Mouse (Mus musculus): ENCODE results near the gene 9130019O22Rik.
A peak's percentile ranks its signal among the peaks of the same experiment; 100 is the strongest.
"Not testable (repeated sequence)": the region's sequence is repeated elsewhere in the genome, so short reads cannot be mapped to it uniquely, and the experiment has no call there.

Gene 9130019O22Rik

DNA sequence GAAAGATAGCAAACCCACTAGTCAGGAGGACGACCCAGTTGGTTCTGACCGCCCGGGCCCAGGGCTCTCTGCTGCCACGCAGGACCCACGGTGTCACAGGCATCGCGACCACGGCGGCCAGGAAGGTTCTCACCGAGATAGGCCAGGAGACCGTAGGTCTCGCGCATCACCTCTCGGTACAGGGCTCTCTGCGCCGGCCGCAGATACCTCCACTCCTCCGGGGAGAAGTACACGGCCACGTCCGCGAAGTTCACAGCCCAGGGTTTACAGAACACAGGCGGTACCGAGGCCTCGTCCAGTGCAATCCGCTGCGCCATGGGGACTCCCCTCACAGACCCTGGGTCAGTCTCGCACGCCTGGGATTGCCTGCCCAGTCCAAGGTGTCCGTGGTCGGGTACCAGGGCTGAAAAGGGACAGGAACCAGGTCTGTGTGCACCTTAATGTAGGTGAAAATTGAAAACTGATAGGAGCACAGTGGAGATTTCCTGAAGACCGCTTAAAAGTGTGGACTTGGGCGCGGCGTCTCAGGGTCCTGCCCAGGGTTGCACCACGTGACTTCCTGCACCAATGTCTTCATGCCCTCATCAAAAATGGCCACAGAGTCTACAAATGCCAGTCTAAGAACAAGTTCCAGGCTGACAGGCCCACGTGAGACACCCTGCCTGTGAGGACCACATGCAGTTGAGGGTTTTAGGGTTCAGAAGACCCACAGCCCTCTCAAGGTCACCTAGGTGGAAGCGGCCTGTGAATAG, at the start of gene 9130019O22Rik:
Gene 9130019O22Rik (minus strand): TSS at position 526 of the 752 bp plus-strand sequence.
- DNase-seq = peak; percentile 96 to 99

DNA sequence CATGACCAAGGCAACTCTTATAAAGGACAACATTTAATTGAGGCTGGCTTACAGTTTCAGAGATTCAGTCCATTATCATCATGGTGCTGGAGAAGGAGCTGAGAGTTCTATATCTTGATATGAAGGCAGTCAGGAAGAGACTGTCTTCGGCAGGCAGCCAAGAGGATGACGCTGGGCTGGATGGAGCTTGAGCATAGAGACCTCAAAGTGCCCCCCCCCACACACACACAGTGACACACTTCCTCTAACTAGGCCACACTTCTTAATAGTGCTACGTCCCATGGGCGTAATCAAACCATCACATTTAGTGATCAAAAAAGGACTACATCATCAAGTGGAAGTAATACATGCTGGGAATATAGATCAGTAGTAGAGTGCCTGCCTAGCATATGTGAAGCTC, 48.2 kb upstream of the 9130019O22Rik start:
- no peak for DNase-seq

DNA sequence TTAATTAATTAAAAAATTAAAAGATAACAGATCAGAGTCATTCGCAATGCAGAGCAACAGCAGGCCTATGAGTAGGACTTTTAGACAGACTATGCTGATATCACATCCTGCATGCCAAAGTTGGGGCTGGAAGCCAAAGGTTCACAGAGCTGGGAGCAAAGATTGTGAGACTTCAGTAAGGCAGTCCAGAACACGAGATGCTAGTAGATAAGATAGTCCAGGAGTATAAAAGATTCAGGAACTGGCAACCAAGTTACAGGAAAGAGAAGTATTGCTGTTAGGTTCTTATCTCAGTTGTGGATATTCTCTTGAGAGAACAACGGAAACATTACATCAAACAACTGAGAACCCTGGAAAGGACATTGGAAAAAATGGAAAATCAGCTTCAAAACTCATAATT, 39.4 kb upstream of the 9130019O22Rik start:
- DNase-seq = peak; percentile 58 to 65

DNA sequence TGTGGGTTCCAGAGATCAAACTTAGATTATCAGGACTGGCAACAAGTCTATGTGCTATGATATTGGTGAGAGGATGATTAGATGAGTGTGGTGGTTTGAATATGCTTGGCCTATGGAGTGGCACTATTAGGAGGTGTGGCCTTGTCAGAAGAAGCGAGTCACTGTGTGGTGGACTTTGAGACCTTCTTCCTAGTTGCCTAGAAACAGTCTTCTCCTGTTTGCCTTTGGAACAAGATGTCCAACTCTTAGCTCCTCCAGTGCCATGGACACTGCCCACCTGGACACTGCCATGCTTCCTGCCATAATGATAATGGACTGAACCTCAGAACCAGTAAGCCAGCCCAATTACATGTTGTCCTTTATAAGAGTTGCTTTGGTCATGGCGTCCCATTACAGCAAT, 38.9 kb upstream of the 9130019O22Rik start:
- peak; percentile 17 to 71 for DNase-seq

DNA sequence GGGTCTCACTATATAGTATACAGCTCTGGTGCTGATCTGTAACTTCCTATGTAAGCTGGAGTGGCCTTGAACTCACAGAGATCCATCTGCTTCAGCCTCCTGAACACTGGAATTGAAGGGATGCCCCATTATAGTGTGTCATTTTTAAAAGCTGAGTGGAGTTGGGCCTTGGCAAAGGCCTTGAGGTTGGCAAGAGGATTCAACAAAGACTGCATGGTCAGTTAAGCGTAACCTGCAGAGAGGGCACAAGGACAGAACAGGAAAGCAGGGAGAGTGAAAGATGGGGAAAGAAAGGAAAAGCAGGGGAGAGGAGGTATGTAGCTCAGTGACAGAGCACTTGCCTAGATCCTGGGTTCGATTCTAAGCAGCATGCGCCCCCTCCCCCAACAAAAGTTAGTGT, 38.3 kb upstream of the 9130019O22Rik start:
- DNase-seq = peak; percentile 47 to 68

DNA sequence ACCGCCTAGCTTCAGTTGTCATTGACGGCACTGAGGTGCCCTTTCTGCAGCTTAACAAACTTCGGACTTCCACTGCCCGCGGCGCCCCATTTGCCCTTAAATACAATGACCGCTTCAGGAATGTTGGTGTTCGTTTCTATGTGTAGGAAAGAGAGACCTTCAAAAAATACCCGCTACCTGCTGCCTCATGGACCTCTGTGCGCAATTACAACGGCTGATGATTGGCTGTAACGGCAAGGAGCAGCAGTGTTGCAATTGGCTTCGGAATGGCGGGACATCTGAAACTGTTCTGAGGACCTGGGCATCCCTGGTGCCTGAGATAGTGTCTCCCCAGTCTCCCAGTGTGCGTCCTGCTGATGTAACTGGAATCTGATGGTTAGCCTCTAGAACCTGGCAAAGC, 35.3 kb upstream of the 9130019O22Rik start:
- peak; percentile 58 to 77 for DNase-seq

DNA sequence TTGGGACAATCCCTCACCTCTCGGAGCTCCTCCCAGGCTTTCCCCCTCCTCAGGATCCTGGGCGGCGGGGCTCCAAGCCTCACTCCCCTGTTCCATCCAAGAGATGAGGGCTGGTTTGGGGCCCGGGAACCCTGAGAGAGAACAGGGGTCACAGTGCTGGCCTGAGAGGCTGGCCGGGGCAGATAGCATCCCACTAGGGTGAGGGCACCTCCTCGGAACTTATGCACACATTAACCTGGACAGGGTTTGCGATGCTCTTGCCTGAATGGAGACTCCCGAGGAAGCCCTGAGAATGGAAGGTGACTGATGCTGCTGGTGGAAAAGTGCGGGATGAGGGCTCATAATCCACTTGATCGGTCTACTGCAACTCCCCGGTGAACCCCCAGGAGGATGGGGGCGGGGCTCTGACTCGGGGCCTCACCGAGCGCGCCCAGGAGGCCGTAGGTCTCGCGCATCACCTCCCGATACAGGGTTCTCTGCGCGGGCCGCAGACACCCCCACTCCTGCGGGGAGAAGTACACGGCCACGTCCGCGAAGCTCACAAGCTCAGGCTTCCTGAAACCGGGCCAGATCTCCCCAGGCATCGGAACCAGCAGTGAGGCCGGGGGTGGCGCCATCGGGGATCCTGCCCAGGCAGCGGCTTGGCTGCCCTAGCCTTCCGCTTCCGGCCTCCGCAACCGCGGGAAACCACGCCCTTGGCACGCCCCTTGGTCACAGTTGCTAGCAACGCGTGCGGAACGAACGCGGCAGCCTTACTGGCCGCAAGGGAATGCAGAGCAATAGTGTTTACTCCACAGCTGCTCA, 34.6 kb upstream of the 9130019O22Rik start, which contains the start of gene Zfp688:
Gene Zfp688 (minus strand): TSS at position 681 of the 804 bp plus-strand sequence.
- DNase-seq = peak; percentile 97 to 98

DNA sequence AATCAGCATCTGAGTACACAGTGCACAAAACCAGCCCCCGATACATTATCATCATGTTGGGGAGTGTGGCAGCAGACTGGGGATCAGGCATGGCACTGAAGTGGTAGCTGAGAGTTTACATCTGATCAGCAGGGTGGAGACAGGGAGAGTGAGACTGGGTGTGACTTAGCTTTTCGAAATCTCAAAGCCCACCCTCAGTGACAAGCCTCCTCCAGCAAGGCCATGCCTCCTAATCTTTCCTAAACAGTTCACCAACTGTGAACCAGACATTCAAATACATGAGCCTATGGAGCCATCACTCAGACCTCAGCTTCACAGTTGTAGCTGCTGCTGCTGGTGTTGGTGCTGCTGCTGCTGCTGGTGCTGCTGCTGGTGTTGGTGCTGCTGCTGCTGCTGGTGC, 24.5 kb upstream of the 9130019O22Rik start:
- DNase-seq = no peak

DNA sequence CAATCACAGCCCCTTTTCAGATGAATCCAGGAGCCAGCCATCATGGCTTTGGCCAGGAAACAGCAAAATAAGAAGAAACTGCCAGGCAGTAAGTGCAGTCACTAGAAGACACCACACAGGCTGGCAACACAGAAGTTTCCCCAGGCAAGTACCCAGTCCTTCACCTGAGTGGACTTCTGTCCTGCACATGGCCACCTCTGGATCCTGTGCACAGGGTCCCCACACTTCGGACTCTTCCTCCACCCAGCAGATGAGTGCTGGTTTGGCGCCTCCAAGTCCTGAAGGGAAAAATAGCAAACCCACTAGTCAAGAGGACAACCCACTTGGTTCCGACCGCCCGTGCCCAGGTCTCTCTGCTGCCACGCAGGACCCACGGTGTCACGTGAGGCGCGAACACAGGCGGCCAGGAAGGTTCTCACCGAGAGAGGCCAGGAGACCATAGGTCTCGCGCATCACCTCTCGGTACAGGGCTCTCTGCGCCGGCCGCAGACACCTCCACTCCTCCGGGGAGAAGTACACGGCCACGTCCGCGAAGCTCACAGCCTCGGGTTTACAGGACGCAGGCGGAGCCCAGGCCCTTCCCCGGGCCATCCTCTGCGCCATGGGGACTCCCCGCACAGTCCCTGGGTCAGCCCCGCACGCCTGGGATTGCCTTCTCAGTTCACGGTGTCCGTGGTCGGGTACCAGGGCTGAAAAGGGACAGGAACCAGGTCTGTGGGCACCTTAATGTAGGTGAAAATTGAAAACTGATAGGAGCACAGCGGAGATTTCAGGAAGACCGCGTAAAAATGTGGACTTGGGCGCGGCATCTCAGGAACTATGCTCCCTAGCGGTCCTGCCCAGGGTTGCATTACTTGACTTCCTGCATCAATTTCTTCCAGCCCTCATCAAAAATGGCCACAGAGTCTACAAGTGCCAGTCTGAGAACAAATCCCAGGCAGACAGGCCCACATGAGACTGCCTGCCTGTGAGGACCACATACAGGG, 19.3 kb upstream of the 9130019O22Rik start, which contains the start of gene Zfp764:
Gene Zfp764 (minus strand): TSS at position 821 of the 986 bp plus-strand sequence.
- peak; percentile 91 to 96 for DNase-seq

DNA sequence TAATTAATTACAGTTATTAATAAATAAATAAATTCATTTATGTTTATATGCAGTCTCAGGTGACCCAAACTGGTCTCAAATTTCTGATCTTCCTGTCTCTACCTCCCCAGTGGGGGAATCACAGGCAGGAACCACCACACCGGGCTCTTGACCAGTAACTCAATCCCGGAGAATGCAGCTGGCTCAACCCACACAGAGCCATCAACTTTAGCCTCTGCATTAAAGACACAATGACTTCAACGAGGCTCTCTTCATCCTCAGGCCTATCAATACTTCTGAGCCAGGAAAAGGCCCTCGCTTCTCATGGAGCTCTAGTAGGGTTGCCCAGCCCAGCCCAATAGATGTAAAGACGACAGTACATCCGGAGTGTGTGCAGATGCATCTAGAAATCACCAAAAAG, 17.1 kb upstream of the 9130019O22Rik start:
- DNase-seq = not testable (repeated sequence)

DNA sequence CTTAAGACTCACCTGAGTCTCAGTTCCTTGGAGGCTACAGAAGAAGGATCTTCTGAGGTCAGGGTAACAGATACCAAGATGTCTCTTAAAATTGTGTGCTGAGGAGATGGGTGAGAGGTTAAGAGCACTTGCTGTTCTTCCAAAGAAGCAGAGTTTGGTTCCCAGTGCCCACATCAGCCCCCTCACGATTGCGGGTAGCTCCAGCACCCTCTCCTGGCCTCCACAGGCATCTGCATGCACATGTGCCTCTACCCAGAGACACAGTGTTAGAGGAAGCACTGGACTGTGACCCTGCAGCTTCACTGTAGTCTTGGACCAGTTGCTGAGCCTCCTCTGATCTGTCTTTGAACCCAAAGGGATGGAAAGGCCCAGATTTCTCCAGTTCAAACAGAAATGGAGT, 16.0 kb upstream of the 9130019O22Rik start:
- no peak for DNase-seq

DNA sequence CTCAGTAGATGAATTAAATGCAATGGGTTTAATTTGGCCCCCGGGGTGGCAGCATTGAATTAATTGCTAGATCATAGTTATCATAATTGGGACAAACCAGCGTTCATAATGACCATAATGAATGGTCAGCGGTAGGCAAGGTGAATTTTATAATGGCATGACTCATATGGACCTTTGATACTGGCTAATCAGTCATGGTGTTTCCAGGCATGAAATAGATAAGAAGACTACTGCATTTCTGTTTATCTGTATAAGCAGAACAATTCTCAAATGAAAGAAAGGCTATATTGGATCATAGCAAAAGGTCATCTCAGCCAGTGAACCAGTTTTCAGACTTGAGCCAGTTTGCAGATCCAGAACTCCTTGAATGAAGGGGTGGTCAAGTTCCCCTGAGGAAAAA, 13.4 kb upstream of the 9130019O22Rik start:
- DNase-seq = no peak

DNA sequence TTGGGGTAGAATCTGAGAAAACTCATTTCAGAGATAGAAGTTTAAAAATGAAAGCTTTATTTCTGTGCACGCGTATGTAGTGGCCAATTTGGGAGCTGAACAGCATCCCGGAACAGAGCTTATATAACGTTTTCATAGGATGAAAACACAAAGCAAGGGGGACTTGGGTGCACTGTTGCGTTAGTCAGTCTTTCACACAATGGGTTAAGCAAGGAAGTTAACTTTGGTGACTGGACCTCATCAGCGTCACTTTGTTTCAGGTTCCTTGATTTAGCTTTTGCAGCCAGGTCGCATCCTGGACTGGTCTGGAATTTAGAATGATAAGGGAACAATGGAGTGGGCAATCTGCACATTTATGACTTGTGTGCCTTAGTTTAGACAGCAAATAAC, 7.0 kb upstream of the 9130019O22Rik start:
- no peak for DNase-seq

DNA sequence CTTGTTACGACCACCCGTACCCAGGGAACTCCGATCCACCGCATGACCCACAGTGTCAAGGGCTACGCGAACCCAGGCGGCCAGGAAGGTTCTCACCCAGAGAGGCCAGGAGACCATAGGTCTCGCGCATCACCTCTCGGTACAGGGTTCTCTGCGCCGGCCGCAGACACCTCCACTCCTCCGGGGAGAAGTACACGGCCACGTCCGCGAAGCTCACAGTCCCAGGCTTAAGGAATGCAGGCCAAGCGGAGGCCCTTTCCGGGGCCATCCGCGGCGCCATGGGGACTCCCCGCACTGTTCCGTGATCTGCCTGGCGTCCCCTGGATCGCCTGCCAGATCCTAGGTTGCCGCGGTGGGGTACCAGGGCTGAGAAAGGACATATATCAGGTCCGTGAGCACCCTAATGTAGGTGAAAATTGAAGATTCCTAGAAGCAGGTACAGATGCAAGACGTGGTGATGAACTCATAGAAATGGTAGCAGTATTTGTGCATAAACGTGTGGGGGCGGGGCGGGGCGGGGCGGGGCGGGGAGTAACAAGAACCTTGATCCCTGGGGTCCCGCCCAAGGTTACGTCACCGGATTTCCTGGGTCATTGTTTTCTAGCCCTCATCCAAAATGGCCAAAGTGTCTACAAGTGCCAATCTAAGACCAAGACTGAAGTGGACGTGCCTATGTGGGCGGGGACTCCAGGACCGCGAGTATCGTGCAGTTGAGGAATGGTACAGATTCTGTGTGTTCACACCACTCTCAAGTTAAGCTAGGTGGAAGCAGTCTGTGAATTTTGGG, 6.4 kb upstream of the 9130019O22Rik start, which contains the start of gene E430018J23Rik:
Gene E430018J23Rik (minus strand): TSS at position 473 of the 787 bp plus-strand sequence.
- peak; percentile 98 to 100 for DNase-seq

DNA sequence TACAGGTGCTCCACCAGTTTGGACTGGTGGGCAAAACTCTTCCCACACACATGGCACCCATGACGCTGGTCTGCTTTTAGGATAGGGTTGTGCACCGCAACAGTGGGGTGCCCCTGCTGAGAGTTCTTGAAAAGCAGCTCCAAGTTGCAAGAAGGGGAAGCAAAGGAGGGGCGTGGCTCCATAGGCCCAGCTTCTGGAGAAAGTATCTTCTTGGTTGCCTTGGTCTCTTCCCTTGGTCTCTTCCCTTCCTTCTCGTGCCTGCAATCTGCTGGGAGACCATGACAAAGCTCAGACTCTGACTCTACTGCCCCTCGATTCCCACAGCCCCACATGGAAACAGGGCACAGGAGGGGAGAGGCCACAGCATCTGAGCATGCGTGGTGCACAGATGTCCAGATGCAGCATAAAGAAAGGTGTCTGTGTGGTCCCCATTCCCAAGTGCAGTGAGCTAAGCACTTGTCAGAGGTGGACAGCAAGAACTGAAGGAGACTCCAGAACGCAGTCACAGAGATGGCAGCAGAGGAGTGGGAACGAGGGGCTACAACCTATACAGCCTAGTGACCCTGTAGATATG, 5.4 kb upstream of the 9130019O22Rik start:
- no peak for DNase-seq

DNA sequence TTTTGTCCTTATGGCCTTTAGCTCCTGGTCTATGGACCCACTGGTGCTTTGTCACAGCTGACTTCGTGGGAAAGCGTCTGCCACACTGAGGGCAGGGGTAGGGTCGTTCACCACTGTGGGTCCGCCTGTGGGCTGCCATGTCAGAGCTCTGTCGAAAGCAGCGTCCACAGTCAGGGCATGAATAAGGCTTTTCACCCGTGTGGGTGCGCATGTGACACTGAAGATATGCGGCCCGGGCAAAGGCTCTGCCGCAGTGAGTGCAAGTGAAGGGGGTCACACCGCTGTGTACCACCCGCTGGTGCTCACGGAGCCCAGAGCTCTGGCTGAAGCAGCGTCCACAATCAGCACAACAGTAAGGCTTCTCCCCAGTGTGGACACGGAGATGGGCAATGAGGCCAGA, 4.6 kb upstream of the 9130019O22Rik start:
- DNase-seq = no peak

DNA sequence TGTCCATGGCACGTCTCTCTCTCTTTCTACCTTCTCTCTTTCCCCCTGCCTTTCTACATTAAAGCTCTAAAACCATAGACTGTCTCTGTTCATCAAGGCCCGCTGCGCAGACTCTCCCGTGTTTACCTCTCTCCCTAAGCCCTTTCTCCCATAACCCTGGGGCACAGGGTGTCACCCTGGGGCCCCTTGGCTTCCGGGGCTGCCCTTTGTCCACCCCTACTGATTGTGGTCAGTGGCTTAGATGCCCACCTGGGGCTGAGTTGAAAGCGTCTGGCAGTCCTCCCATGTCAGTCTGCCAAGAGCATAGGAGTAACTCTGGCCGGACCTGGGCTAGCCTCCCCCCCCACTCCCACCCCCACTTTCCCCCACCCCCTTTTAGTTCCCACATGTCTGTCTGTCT, 3.3 kb upstream of the 9130019O22Rik start:
- no peak for DNase-seq

DNA sequence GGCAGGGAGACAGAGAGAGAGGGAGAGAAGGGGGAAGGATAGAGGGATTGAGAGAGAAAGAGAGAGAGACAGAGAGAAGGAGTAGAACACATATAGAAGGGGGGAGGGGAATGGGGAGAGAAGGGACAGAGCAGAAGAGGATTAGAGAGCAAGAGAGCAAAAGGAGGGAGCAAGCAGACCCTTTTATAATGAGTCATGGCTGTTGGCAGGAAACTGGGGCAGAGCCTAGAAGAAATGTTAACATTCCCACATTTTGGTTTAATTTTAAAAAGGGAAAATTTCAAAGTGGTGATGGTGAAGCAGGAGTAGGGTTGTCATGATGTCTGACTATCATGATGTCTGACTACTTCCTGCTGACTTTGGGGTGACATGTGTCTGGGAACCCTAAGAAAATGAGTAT, 1.2 kb upstream of the 9130019O22Rik start:
- DNase-seq = not testable (repeated sequence)

DNA sequence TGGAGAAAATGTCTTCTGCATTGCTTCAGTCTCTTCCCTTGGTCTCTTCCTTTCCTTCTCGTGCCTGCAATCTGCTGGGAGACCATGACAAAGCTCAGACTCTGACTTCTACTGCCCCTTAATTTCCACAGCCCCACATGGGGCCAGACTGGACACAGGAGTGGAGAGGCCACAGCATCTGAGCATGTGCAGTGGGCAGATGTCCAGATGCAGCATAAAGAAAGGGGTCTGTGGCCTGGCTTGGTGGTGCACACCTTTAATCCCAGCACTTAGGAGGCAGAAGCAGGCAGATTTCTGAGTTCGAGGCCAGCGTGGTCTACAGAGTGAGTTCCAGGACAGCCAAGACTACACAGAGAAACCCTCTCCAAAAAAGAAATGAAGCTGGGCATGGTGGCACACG, 1.4 kb downstream of the 9130019O22Rik start:
- DNase-seq = not testable (repeated sequence)

DNA sequence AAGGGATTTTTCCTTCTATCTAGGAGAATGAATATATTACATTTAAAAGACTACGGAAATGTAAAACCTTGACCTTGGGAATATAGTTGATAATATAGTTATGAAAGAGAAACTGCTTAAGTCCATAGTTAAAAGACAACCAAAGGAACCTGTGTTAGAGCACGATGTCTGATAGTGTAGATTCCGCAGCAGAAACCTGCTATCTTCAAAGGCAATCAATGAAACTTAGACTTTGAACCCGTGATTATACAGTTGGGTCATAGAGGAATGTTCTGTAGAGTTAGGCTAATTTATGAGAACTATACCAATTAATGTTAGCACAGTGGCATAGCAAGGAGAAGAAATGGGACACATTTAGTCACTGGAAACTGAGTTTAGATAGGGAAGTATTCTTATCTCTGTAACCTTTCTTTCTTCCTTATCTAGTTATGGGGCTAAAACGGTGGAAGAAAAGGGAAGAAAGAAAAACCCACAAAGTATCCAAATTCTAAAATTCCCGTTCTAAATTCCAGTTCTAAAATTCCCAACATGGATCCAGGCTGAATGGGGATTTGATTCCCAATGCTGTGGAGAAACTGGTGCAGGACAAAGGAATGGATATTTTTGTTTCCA, 8.6 kb downstream of the 9130019O22Rik start:
- no peak for DNase-seq
